Comparison of ENCODE assay signal across 8 mouse cellular contexts in genomic region chr5:120440733-120441132, GRCm38 (mm10). TPM values are rescaled to one million over a fixed set of nuclear protein-coding genes. Genes with fewer than 3 reads are reported as not detected.
DNase-seq lines count a peak whose midpoint lies in the region; ATAC-seq lines count a peak whose summit lies in the region.

No protein-coding gene starts in this region.

- peaks cover 16% of the 10 kb centered on the region for H3K4me1 ChIP-seq in intestine, embryonic 16.5 days (ENCODE audit: control insufficient read depth, insufficient read depth, low read length)
- H3K4me1 ChIP-seq in midbrain, embryonic 10.5 days, result peaks cover 48% of the 10 kb centered on the region

- peak overlapping the region; percentile 49 for H3K4me2 ChIP-seq in intestine, embryonic 16.5 days (ENCODE audit: low read depth, low read length)

- peak; percentile 62 for ATAC-seq in intestine, embryonic 16.5 days
- no peak for ATAC-seq in activated CD4-positive, CD25-positive, alpha-beta regulatory T cell, adult 4 months

- peaks cover 58% of the 10 kb centered on the region for H3K27me3 ChIP-seq in intestine, embryonic 16.5 days (replicated peaks; ENCODE audit: control insufficient read depth, insufficient read depth, low read length)
- H3K27me3 ChIP-seq in midbrain, embryonic 10.5 days (ENCODE audit: low read depth, poor library complexity, severe bottlenecking), result peaks cover 98% of the 10 kb centered on the region

- DNase-seq in adrenal gland, adult 18-20 months (ENCODE audit: low spot score in 2 of 2), result peak; percentile 91 to 92
- DNase-seq in embryo, embryonic 11 days, result peak; percentile 94
- DNase-seq in gastrocnemius, postnatal 36 days, result peak; percentile 75
- DNase-seq in left cerebral cortex, postnatal 25 days (ENCODE audit: low spot score in 2 of 2), result peak; percentile 87 to 90
- peak; percentile 94 for DNase-seq in midbrain, embryonic 10.5 days (ENCODE audit: low spot score)
- DNase-seq in skeletal muscle tissue, adult 2 months (ENCODE audit: low read depth, low spot score), result peak; percentile 46

- no peaks in the 10 kb centered on the region for H3K36me3 ChIP-seq in intestine, embryonic 16.5 days (ENCODE audit: control insufficient read depth, insufficient read depth, low read length)
- H3K36me3 ChIP-seq in midbrain, embryonic 10.5 days, result peaks cover 3% of the 10 kb centered on the region; the same call in 1 of the 2 replicates

- no peaks in the 10 kb centered on the region for H3K9me3 ChIP-seq in intestine, embryonic 16.5 days (ENCODE audit: control insufficient read depth, low read length)
- H3K9me3 ChIP-seq in midbrain, embryonic 10.5 days (replicated peaks), result no peaks in the 10 kb centered on the region

- peak overlapping the region; percentile 30 for H3K4me3 ChIP-seq in intestine, embryonic 16.5 days (ENCODE audit: low read length)
- H3K4me3 ChIP-seq in midbrain, embryonic 10.5 days, result peak overlapping the region; percentile 59

- H3K27ac ChIP-seq in intestine, embryonic 16.5 days (ENCODE audit: low read length), result no peak overlapping the region
- peak overlapping the region; percentile 91; the same call in 1 of the 2 replicates for H3K27ac ChIP-seq in midbrain, embryonic 10.5 days (replicated peaks)

- WGBS in intestine, embryonic 16.5 days, result 6% methylated on average over 14 of the region's 14 CpGs
- 11% methylated on average over 14 of the region's 14 CpGs for WGBS in midbrain, embryonic 10.5 days

- intact Hi-C loops in gastrocnemius, postnatal 36 days (cut with DNase I), result loop anchor here (5.0 kb wide), 2 partner anchors 228 to 293 kb away; no protein-coding TSS in a partner anchor
- intact Hi-C loops in left cerebral cortex, postnatal 25 days (cut with DNase I), result loop anchor here (2.0 kb wide), 1 partner anchor 294 kb away; no protein-coding TSS in a partner anchor

- H3K9ac ChIP-seq in intestine, embryonic 16.5 days (ENCODE audit: low read depth, low read length), result no peak overlapping the region

RNA-seq across cellular contexts. Expression of gene Lhx5, which starts 9.2 kb away (rescaled TPM):
- not detected for total RNA-seq in adrenal gland, adult 18-20 months (2021)
- not detected for total RNA-seq in gastrocnemius, postnatal 36 days (2021)
- polyA plus RNA-seq in intestine, embryonic 16.5 days (2015; fragmentation: Nextera tagmentation; extraction: Ambion mirVana), result not detected in 2 replicates
- total RNA-seq in left cerebral cortex, postnatal 25 days (2021), result under 1 TPM; 0.21 to 0.25 TPM
- 23.5 and 30.5 TPM in 2 replicates for polyA plus RNA-seq in midbrain, embryonic 10.5 days (2016; fragmentation: Nextera tagmentation; extraction: Ambion mirVana)
- not detected for polyA plus RNA-seq in activated CD4-positive, CD25-positive, alpha-beta regulatory T cell, adult 4 months (2017; shearing (Covaris generic))

RNA-seq across cellular contexts. Expression of gene Sdsl, which starts 31.9 kb away (rescaled TPM):
- 10 to 100 TPM; 55.6 to 78.2 TPM for total RNA-seq in adrenal gland, adult 18-20 months (2021)
- total RNA-seq in gastrocnemius, postnatal 36 days (2021), result under 1 TPM; 0.59 to 0.77 TPM
- polyA plus RNA-seq in intestine, embryonic 16.5 days (2015; fragmentation: Nextera tagmentation; extraction: Ambion mirVana), result 19.9 and 20.2 TPM in 2 replicates
- 1 to 10 TPM; 4.6 to 6.4 TPM for total RNA-seq in left cerebral cortex, postnatal 25 days (2021)
- 5.5 and 6.2 TPM in 2 replicates for polyA plus RNA-seq in midbrain, embryonic 10.5 days (2016; fragmentation: Nextera tagmentation; extraction: Ambion mirVana)
- polyA plus RNA-seq in activated CD4-positive, CD25-positive, alpha-beta regulatory T cell, adult 4 months (2017; shearing (Covaris generic)), result not detected

RNA-seq across cellular contexts. Expression of gene Sds, which starts 35.6 kb away (rescaled TPM):
- total RNA-seq in adrenal gland, adult 18-20 months (2021), result not detected
- under 1 TPM in 1 of 2 experiments, not detected in 1; 0.20 TPM for total RNA-seq in gastrocnemius, postnatal 36 days (2021)
- polyA plus RNA-seq in intestine, embryonic 16.5 days (2015; fragmentation: Nextera tagmentation; extraction: Ambion mirVana), result 0.18 and 0.37 TPM in 2 replicates
- under 1 TPM in 1 of 2 experiments, not detected in 1; 0.27 TPM for total RNA-seq in left cerebral cortex, postnatal 25 days (2021)
- polyA plus RNA-seq in midbrain, embryonic 10.5 days (2016; fragmentation: Nextera tagmentation; extraction: Ambion mirVana), result not detected in 2 replicates
- not detected for polyA plus RNA-seq in activated CD4-positive, CD25-positive, alpha-beta regulatory T cell, adult 4 months (2017; shearing (Covaris generic))

Comparison
In these comparisons a context has a peak if more than half of its experiments do, and no peak if none do; other contexts are left out.
1. RNA of gene Sdsl, which starts 31.9 kb away (total RNA-seq): 55.6 to 78.2 TPM in adrenal gland, adult 18-20 months; 4.6 to 6.4 TPM in left cerebral cortex, postnatal 25 days and 0.59 to 0.77 TPM in gastrocnemius, postnatal 36 days; every median in the first group is over 4 times any median in the second.
2. Peak in every context shown above with its lines, with median percentiles within 50 percentile points of each other: DNase-seq.